Mouse (Mus musculus) gonadal fat pad, adult 2 months (tissue): Measurements from ENCODE around the gene Sv2b. TPM values are rescaled to one million over a fixed set of nuclear protein-coding genes. Genes with fewer than 3 reads are reported as not detected.

Experiments used
- DNase-seq: peaks from one replicate; pipeline ENCODE4 v3.0.0-alpha.2; 2012; ENCODE audit warnings: low read depth
- polyA plus RNA-seq: library from polyadenylated mRNA; depleted of rRNA; stranded (reverse); fragments of >200 nt; gene quantifications from 2 replicates; pipeline ENCODE4 v1.2.3, GENCODE M21; 2012; rRNA removed

Gene Sv2b
- polyA plus RNA-seq, 1 experiment, result 1.2 TPM

GRCm38 (mm10) chr7:75102536-75103332, 206.3 kb downstream of the Sv2b start:
- no peak for DNase-seq

DNA sequence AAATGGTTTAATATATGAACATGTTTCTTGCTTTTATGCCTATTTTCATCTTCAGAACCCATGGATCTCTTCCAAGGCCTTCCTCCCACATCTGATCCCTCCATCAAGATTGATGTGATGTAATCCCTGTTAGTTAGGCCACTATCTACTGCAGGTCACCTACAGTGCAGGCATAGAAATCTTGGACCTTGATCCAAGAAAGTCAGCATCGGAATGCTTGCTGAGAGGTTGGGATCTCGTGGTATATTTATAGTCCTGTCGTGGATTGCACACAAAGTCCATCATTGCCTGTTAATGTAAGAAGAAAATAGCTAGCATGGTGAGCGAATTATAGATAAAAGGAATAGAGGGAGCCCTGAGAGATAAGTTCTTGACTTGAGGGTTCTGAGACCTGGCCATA, 223.6 kb downstream of the Sv2b start:
- DNase-seq, result no peak

- no peak for DNase-seq
Measured at GRCm38 (mm10) chr7:75080163-75080562, 228.9 kb downstream of the Sv2b start.

- no peak for DNase-seq
Measured at GRCm38 (mm10) chr7:75077560-75078208, 231.4 kb downstream of the Sv2b start.

Other genes starting within 250 kb of the Sv2b start
- gene Akap13, start 146.3 kb upstream of the Sv2b start, polyA plus RNA-seq, result 16.4 and 18.9 TPM in 2 replicates